Mouse (Mus musculus) spleen, adult 2 months (tissue): ENCODE measurements around the gene Atp6v0b. TPM values are rescaled to one million over a fixed set of nuclear protein-coding genes. Genes with fewer than 3 reads are reported as not detected.
A peak's percentile ranks its signal among the peaks of the same experiment; 100 is the strongest.

ENCODE experiments used
- DNase-seq, 2 experiments: peaks; one replicate each; pipeline versions ENCODE4 v3.0.0 to v3.0.0-alpha.2; 2012 to 2021; ENCODE audit warnings: low spot score in 2 of 2, low read depth in 1 of 2
- H3K27ac ChIP-seq: fragments of 200-500 bp; 2 replicates; pipeline ENCODE4 v1.5.1; 2012; ENCODE audit warnings: low read length, inconsistent platforms; ENCODE audit not compliant: insufficient read depth
- H3K27me3 ChIP-seq: fragments of 200-500 bp; 2 replicates; pipeline ENCODE4 v1.6.1; 2012; ENCODE audit warnings: mild to moderate bottlenecking, moderate library complexity, low read length, inconsistent platforms; ENCODE audit not compliant: control insufficient read depth, insufficient read depth
- H3K36me3 ChIP-seq: fragments of 200-500 bp; 2 replicates; pipeline ENCODE4 v1.6.1; 2012; ENCODE audit warnings: mild to moderate bottlenecking, low read length, inconsistent platforms; ENCODE audit not compliant: control insufficient read depth, insufficient read depth
- H3K4me1 ChIP-seq: fragments of 200-500 bp; 2 replicates; pipeline ENCODE4 v1.6.1; 2011; ENCODE audit warnings: inconsistent platforms; ENCODE audit not compliant: control insufficient read depth, insufficient read depth, insufficient read length
- H3K4me3 ChIP-seq: fragments of 200-500 bp; 2 replicates; pipeline ENCODE4 v1.5.1; 2011; ENCODE audit warnings: mild to moderate bottlenecking, inconsistent platforms; ENCODE audit not compliant: insufficient read depth, insufficient read length; ENCODE audit errors: extremely low read depth
- CTCF ChIP-seq: fragments of 200-500 bp; IDR thresholded peaks from 2 replicates; pipeline ENCODE4 v1.5.1; 2011; ENCODE audit warnings: mild to moderate bottlenecking, inconsistent platforms; ENCODE audit not compliant: insufficient read depth, insufficient read length, insufficient replicate concordance; ENCODE audit errors: extremely low read depth
- POLR2A ChIP-seq: fragments of 200-500 bp; IDR thresholded peaks from 2 replicates; pipeline ENCODE4 v1.6.1; 2011; ENCODE audit warnings: low read depth, low read length, inconsistent platforms
- WGBS: fragments of 180-500 bp; shearing (Covaris S2); methylation state at CpG from one replicate; pipeline ENCODE4 v1.1.7; 2018; 5-methylcytosine and 5-hydroxymethylcytosine counted together
- polyA plus RNA-seq: library from polyadenylated mRNA; depleted of rRNA; stranded (reverse); fragments of >200 nt; gene quantifications from 2 replicates; pipeline ENCODE4 v1.2.3, GENCODE M21; 2012

The Atp6v0b gene
- polyA plus RNA-seq, 1 experiment: 382 TPM

GRCm38 (mm10) chr4:117878703-117879102 lies 8.4 kb downstream of the Atp6v0b start:
- no peak overlapping the region for H3K27ac ChIP-seq
- 57% methylated on average over 5 of the region's 5 CpGs for WGBS
- H3K4me1 ChIP-seq: peaks cover 3% of the 10 kb centered on the region; the same call in 1 of the 2 replicates
- no peaks in the 10 kb centered on the region for H3K36me3 ChIP-seq
- DNase-seq: no peak
- peaks cover 4% of the 10 kb centered on the region; the same call in 1 of the 2 replicates for H3K27me3 ChIP-seq
- H3K4me3 ChIP-seq: no peak overlapping the region
- TF ChIP-seq CTCF (no peak), POLR2A (no peak)

GRCm38 (mm10) chr4:117878301-117878700 lies 8.8 kb downstream of the Atp6v0b start:
- peak in 1 of 2 experiments; percentile 31 for DNase-seq
- Histone ChIP-seq H3K27ac (no peak overlapping the region), H3K4me1 (no peaks in the 10 kb centered on the region), H3K36me3 (no peaks in the 10 kb centered on the region), H3K27me3 (peaks cover 4% of the 10 kb centered on the region; the same call in 1 of the 2 replicates), H3K4me3 (no peak overlapping the region)
- TF ChIP-seq CTCF (no peak), POLR2A (no peak)
- 88% methylated on average over 10 of the region's 10 CpGs for WGBS

- no peak for TF ChIP-seq CTCF
- TF ChIP-seq POLR2A: no peak
- no peak for DNase-seq
- Histone ChIP-seq H3K36me3 (no peaks in the 10 kb centered on the region), H3K4me3 (no peak overlapping the region), H3K27ac (no peak overlapping the region), H3K27me3 (no peaks in the 10 kb centered on the region), H3K4me1 (no peaks in the 10 kb centered on the region)
- WGBS: 93% methylated on average over 9 of the region's 9 CpGs
These were observed 13.5 kb downstream of the Atp6v0b start for GRCm38 (mm10) chr4:117873615-117874014.

- H3K27ac ChIP-seq: no peak within 1 kb of the TSS
- WGBS: 32% methylated on average over 14 of the region's 14 CpGs
These were observed 14.7 kb downstream of the Atp6v0b start, which contains the start of gene Ccdc24 for GRCm38 (mm10) chr4:117872471-117872886. Gene Ccdc24, minus strand, starts transcription at chr4:117872557.

GRCm38 (mm10) chr4:117871787-117872186 lies 15.3 kb downstream of the Atp6v0b start:
- H3K36me3 ChIP-seq: no peaks in the 10 kb centered on the region
- no peaks in the 10 kb centered on the region for H3K27me3 ChIP-seq
- no peaks in the 10 kb centered on the region for H3K4me1 ChIP-seq
- DNase-seq: no peak
- H3K27ac ChIP-seq: no peak overlapping the region
- WGBS: 86% methylated on average over 7 of the region's 7 CpGs
- TF ChIP-seq CTCF (no peak), POLR2A (no peak)
- H3K4me3 ChIP-seq: no peak overlapping the region

More at GRCm38 (mm10) chr4:117872471-117872886, 14.7 kb downstream of the Atp6v0b start, which contains the start of gene Ccdc24:
- no peaks in the 10 kb centered on the region for H3K4me1 ChIP-seq
- no peaks in the 10 kb centered on the region for H3K36me3 ChIP-seq
- H3K4me3 ChIP-seq: no peak within 1 kb of the TSS
- no peak for DNase-seq
- no peak for TF ChIP-seq POLR2A
- no peak for TF ChIP-seq CTCF
- no peaks in the 10 kb centered on the region for H3K27me3 ChIP-seq

GRCm38 (mm10) chr4:117870437-117870836 lies 16.7 kb downstream of the Atp6v0b start:
- H3K36me3 ChIP-seq: no peaks in the 10 kb centered on the region
- H3K27me3 ChIP-seq: no peaks in the 10 kb centered on the region
- no peak overlapping the region for H3K4me3 ChIP-seq
- H3K27ac ChIP-seq: no peak overlapping the region
- 48% methylated on average over 1 of the region's 1 CpGs for WGBS
- DNase-seq: no peak
- H3K4me1 ChIP-seq: no peaks in the 10 kb centered on the region
- TF ChIP-seq POLR2A: no peak
- TF ChIP-seq CTCF: no peak

GRCm38 (mm10) chr4:117869317-117869716 lies 17.8 kb downstream of the Atp6v0b start:
- no peak for TF ChIP-seq CTCF
- TF ChIP-seq POLR2A: no peak
- WGBS: 85% methylated on average over 9 of the region's 9 CpGs

More at GRCm38 (mm10) chr4:117869317-117869716, 17.8 kb downstream of the Atp6v0b start:
- H3K27me3 ChIP-seq: no peaks in the 10 kb centered on the region
- H3K4me3 ChIP-seq: no peak overlapping the region
- H3K4me1 ChIP-seq: no peaks in the 10 kb centered on the region
- no peak for DNase-seq
- H3K27ac ChIP-seq: no peak overlapping the region
- H3K36me3 ChIP-seq: no peaks in the 10 kb centered on the region
